ENCODE assay signal across 10 mouse cellular contexts in the genomic region with DNA sequence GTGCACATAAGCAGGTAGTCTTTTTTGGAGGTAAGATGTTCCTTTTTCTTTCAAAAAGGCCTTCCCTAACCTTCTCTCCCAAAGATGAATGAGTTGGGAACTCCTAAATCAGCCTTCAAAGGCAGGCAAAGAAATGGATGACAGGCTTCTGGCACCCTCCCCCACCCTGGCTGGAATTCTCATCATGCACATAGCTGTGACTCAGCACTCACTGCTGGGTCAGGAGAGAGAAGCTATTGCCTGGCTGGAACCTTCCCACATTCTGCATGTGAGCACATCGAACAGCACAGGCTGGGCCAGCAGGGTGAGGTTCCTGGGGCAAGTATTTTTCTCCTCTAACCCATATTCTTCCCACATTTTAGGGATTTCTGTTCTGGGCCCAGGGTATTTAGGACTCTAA. TPM values are rescaled to one million over a fixed set of nuclear protein-coding genes. Genes with fewer than 3 reads are reported as not detected.
DNase-seq lines count a peak whose midpoint lies in the region; ATAC-seq and TF ChIP-seq lines count a peak whose summit lies in the region.
"Had no signal": no experiment of that assay in that cellular context is flagged by ENCODE, and none has a peak within 500 bp of the region (broad histone marks: within the 10 kb centered on the region; RNA-seq: fewer than 3 reads in every experiment).

No protein-coding gene starts in this region.

- H3K4me1 ChIP-seq in hindbrain, postnatal 0 days (ENCODE audit: insufficient read depth, low read length): no peaks in the 10 kb centered on the region
- H3K4me1 ChIP-seq in hindbrain, embryonic 13.5 days (replicated peaks): 0 out of 2 replicates have a peak, but pooled peaks cover 4% of the 10 kb centered on the region
- H3K4me1 ChIP-seq in cortical plate, adult 2 months (ENCODE audit: control insufficient read depth, insufficient read depth, low read length): peaks cover 13% of the 10 kb centered on the region
- H3K4me1 ChIP-seq in liver, embryonic 16.5 days (ENCODE audit: control insufficient read depth, low read depth, low read length): no peaks in the 10 kb centered on the region
- H3K4me1 ChIP-seq: lung, embryonic 15.5 days had no signal

- ATAC-seq in hindbrain, postnatal 0 days: no peak
- no peak for ATAC-seq in hindbrain, embryonic 13.5 days (ENCODE audit: low FRiP score)
- peak; percentile 61 for ATAC-seq in liver, embryonic 16.5 days (ENCODE audit: low read depth)

- H3K27ac ChIP-seq in hindbrain, postnatal 0 days: no peak overlapping the region
- H3K27ac ChIP-seq in hindbrain, embryonic 13.5 days: no peak overlapping the region
- H3K27ac ChIP-seq in cortical plate, adult 2 months (ENCODE audit: insufficient read depth, low read length): no peak overlapping the region
- no peak overlapping the region for H3K27ac ChIP-seq in liver, embryonic 16.5 days (ENCODE audit: low read length)
- H3K27ac ChIP-seq: heart, embryonic 13.5 days; lung, embryonic 15.5 days had no signal

- H3K9ac ChIP-seq in hindbrain, postnatal 0 days (replicated peaks; ENCODE audit: low read length): no peak overlapping the region
- H3K9ac ChIP-seq in hindbrain, embryonic 13.5 days: no peak overlapping the region
- H3K9ac ChIP-seq in liver, embryonic 16.5 days (ENCODE audit: low read depth, low read length): no peak overlapping the region
- H3K9ac ChIP-seq: heart, embryonic 13.5 days; lung, embryonic 15.5 days had no signal

- no peaks in the 10 kb centered on the region for H3K27me3 ChIP-seq in hindbrain, postnatal 0 days (ENCODE audit: insufficient read depth, low read length)
- H3K27me3 ChIP-seq in hindbrain, embryonic 13.5 days: no peaks in the 10 kb centered on the region
- no peaks in the 10 kb centered on the region for H3K27me3 ChIP-seq in liver, embryonic 16.5 days (ENCODE audit: control insufficient read depth, insufficient read depth, low read depth, low read length)
- H3K27me3 ChIP-seq: heart, embryonic 13.5 days; lung, embryonic 15.5 days had no signal

- intact Hi-C loops in heart, postnatal 25 days (cut with DNase I): loop anchor here (2.0 to 10.0 kb wide), 2 partner anchors 13 to 159 kb away; no protein-coding TSS in a partner anchor

- H3K4me3 ChIP-seq in hindbrain, postnatal 0 days (ENCODE audit: low read length): no peak overlapping the region
- no peak overlapping the region for H3K4me3 ChIP-seq in hindbrain, embryonic 13.5 days
- H3K4me3 ChIP-seq in cortical plate, adult 2 months (ENCODE audit: insufficient read depth, low read length): no peak overlapping the region
- H3K4me3 ChIP-seq in liver, embryonic 16.5 days (ENCODE audit: low read depth, low read length): no peak overlapping the region
- H3K4me3 ChIP-seq: heart, embryonic 13.5 days; lung, embryonic 15.5 days had no signal

- DNase-seq in hindbrain, postnatal 0 days (ENCODE audit: low spot score): peak; percentile 36
- DNase-seq in Muller cell, postnatal 12 days (ENCODE audit: inconsistent ontology term): peak; percentile 97
- peak; percentile 31 for DNase-seq in heart, postnatal 25 days (ENCODE audit: low spot score)
- DNase-seq in T-cell, adult 2 months (ENCODE audit: low spot score): no peak
- no peak for DNase-seq in retina, embryonic 14.5 days (ENCODE audit: low spot score)

- no peak overlapping the region for H3K4me2 ChIP-seq in hindbrain, postnatal 0 days (ENCODE audit: low read depth, low read length)
- no peak overlapping the region for H3K4me2 ChIP-seq in hindbrain, embryonic 13.5 days
- H3K4me2 ChIP-seq in liver, embryonic 16.5 days (ENCODE audit: low read depth, low read length): no peak overlapping the region
- H3K4me2 ChIP-seq: heart, embryonic 13.5 days; lung, embryonic 15.5 days had no signal

- H3K36me3 ChIP-seq in hindbrain, postnatal 0 days (ENCODE audit: insufficient read depth, low read length): peaks cover 9% of the 10 kb centered on the region; the same call in 1 of the 2 replicates
- no peaks in the 10 kb centered on the region for H3K36me3 ChIP-seq in hindbrain, embryonic 13.5 days
- no peaks in the 10 kb centered on the region for H3K36me3 ChIP-seq in liver, embryonic 16.5 days (ENCODE audit: control insufficient read depth, insufficient read depth)
- H3K36me3 ChIP-seq: heart, embryonic 13.5 days; lung, embryonic 15.5 days had no signal

- WGBS in hindbrain, postnatal 0 days: 63% methylated on average over 1 of the region's 1 CpGs
- 66% methylated on average over 1 of the region's 1 CpGs for WGBS in hindbrain, embryonic 13.5 days
- WGBS in liver, embryonic 16.5 days (ENCODE audit: insufficient replicate concordance): 69% methylated on average over 1 of the region's 1 CpGs

- no peaks in the 10 kb centered on the region for H3K9me3 ChIP-seq in hindbrain, postnatal 0 days (ENCODE audit: low read length)
- no peaks in the 10 kb centered on the region for H3K9me3 ChIP-seq in hindbrain, embryonic 13.5 days
- H3K9me3 ChIP-seq in liver, embryonic 16.5 days (replicated peaks; ENCODE audit: control insufficient read depth, low read length): no peaks in the 10 kb centered on the region
- H3K9me3 ChIP-seq: heart, embryonic 13.5 days; lung, embryonic 15.5 days had no signal

- no peak for TF ChIP-seq CTCF in hindbrain, postnatal 0 days (IDR thresholded peaks at IDR 0.05; ENCODE audit: low read depth)
- TF ChIP-seq CTCF in cortical plate, adult 2 months (IDR thresholded peaks at IDR 0.05; ENCODE audit: extremely low read depth, insufficient read depth, low read length): no peak

- TF ChIP-seq POLR2A in cortical plate, adult 2 months (IDR thresholded peaks at IDR 0.05; ENCODE audit: extremely low read depth, insufficient read depth, low read length): 0 out of 2 replicates have a peak, but pooled peaks have one; percentile 37

RNA-seq across cellular contexts. Expression of a gene that starts 58.1 kb away (rescaled TPM):
- 1.5 and 4.4 TPM in 2 replicates for total RNA-seq in hindbrain, postnatal 0 days (2014; rRNA removed)
- 1.00 and 1.0 TPM in 2 replicates for polyA plus RNA-seq in hindbrain, postnatal 0 days (2015; fragmentation: Nextera tagmentation; extraction: Ambion mirVana)
- 0.82 and 0.98 TPM in 2 replicates for polyA plus RNA-seq in hindbrain, embryonic 13.5 days (2015; fragmentation: Nextera tagmentation; extraction: Ambion mirVana)
- 8.0 and 9.6 TPM in 2 replicates for polyA plus RNA-seq in cortical plate, adult 2 months (2012; rRNA removed)
- total RNA-seq in heart, postnatal 25 days (2021): 1 to 10 TPM in 1 of 2 experiments, under 1 TPM in 1; 0.75 to 1.1 TPM
- 0.50 and 0.72 TPM in 2 replicates for polyA plus RNA-seq in liver, embryonic 16.5 days (2015; fragmentation: Nextera tagmentation; extraction: Ambion mirVana)

Comparison
In these comparisons a context has a peak if more than half of its experiments do, and no peak if none do; other contexts are left out.
1. DNase-seq: peak in hindbrain, postnatal 0 days (single experiment), Muller cell, postnatal 12 days (single experiment) and heart, postnatal 25 days (single experiment); none in T-cell, adult 2 months (single experiment) and retina, embryonic 14.5 days (single experiment).